Mouse (Mus musculus): ENCODE measurements around the gene Gm10340. TPM values are rescaled to one million over a fixed set of nuclear protein-coding genes. Genes with fewer than 3 reads are reported as not detected.
"Not testable (repeated sequence)": the region's sequence is repeated elsewhere in the genome, so short reads cannot be mapped to it uniquely, and the experiment has no call there.

Gm10340 gene
- 0.25 TPM in 1 of 2 replicates, not detected in the other for polyA plus RNA-seq (2015; fragmentation: Nextera tagmentation; extraction: Ambion mirVana)

GRCm38 (mm10) chr14:3133697-3134096, at the start of gene Gm10340:
TSS of gene Gm10340 (plus strand) at chr14:3133997.
- WGBS: 78% methylated on average over 2 of the region's 3 CpGs

GRCm38 (mm10) chr14:3116051-3116450, 17.7 kb upstream of the Gm10340 start:
- not testable (repeated sequence) for H3K4me3 ChIP-seq (ENCODE audit: low read length); ATAC-seq (replicated peaks; ENCODE audit: extremely low read depth, insufficient read depth, low FRiP score); H3K27me3 ChIP-seq (ENCODE audit: control insufficient read depth, insufficient read depth, low read length); H3K9me3 ChIP-seq (replicated peaks; ENCODE audit: control insufficient read depth, low read length); H3K4me1 ChIP-seq (ENCODE audit: control insufficient read depth, insufficient read depth, low read length); H3K9ac ChIP-seq (ENCODE audit: low read length); H3K4me2 ChIP-seq (ENCODE audit: low read depth, low read length); H3K27ac ChIP-seq (ENCODE audit: low read length); H3K36me3 ChIP-seq (ENCODE audit: control insufficient read depth, insufficient read depth)
- WGBS: 85% methylated on average over 10 of the region's 25 CpGs

More at GRCm38 (mm10) chr14:3133697-3134096, at the start of gene Gm10340:
- not testable (repeated sequence) for ATAC-seq (replicated peaks; ENCODE audit: extremely low read depth, insufficient read depth, low FRiP score); H3K36me3 ChIP-seq (ENCODE audit: control insufficient read depth, insufficient read depth); H3K9me3 ChIP-seq (replicated peaks; ENCODE audit: control insufficient read depth, low read length); H3K4me1 ChIP-seq (ENCODE audit: control insufficient read depth, insufficient read depth, low read length); H3K4me3 ChIP-seq (ENCODE audit: low read length); H3K9ac ChIP-seq (ENCODE audit: low read length); H3K27me3 ChIP-seq (ENCODE audit: control insufficient read depth, insufficient read depth, low read length); H3K4me2 ChIP-seq (ENCODE audit: low read depth, low read length); H3K27ac ChIP-seq (ENCODE audit: low read length)

GRCm38 (mm10) chr14:3187955-3188354, 54.2 kb downstream of the Gm10340 start, which contains the start of gene Gm5795:
TSS of gene Gm5795 (plus strand) at chr14:3188255.
- H3K27me3 ChIP-seq (ENCODE audit: control insufficient read depth, insufficient read depth, low read length); H3K36me3 ChIP-seq (ENCODE audit: control insufficient read depth, insufficient read depth); H3K4me3 ChIP-seq (ENCODE audit: low read length); H3K9me3 ChIP-seq (replicated peaks; ENCODE audit: control insufficient read depth, low read length); ATAC-seq (replicated peaks; ENCODE audit: extremely low read depth, insufficient read depth, low FRiP score); H3K9ac ChIP-seq (ENCODE audit: low read length); H3K4me2 ChIP-seq (ENCODE audit: low read depth, low read length); H3K4me1 ChIP-seq (ENCODE audit: control insufficient read depth, insufficient read depth, low read length); H3K27ac ChIP-seq (ENCODE audit: low read length): not testable (repeated sequence)
- WGBS: no CpG with 5 or more reads among the region's 2 CpGs

Other genes starting within 250 kb of the Gm10340 start
- gene Gm2888, start 104.0 kb upstream of the Gm10340 start, polyA plus RNA-seq (2015; fragmentation: Nextera tagmentation; extraction: Ambion mirVana): not detected in 2 replicates
- gene Gm2897, start 84.7 kb upstream of the Gm10340 start, polyA plus RNA-seq (2015; fragmentation: Nextera tagmentation; extraction: Ambion mirVana): 1.9 and 4.7 TPM in 2 replicates
- gene Gm5795, start 54.3 kb downstream of the Gm10340 start, polyA plus RNA-seq (2015; fragmentation: Nextera tagmentation; extraction: Ambion mirVana): not detected in 2 replicates
- 20.7 and 30.4 TPM in 2 replicates for gene D830030K20Rik, start 74.5 kb downstream of the Gm10340 start, polyA plus RNA-seq (2015; fragmentation: Nextera tagmentation; extraction: Ambion mirVana)
- not detected in 2 replicates for gene Gm2956, start 198.6 kb downstream of the Gm10340 start, polyA plus RNA-seq (2015; fragmentation: Nextera tagmentation; extraction: Ambion mirVana)

Measured in heart, embryonic 16.5 days (tissue).